Mouse (Mus musculus) layer of hippocampus, adult 11-12 months (tissue): Measurements from ENCODE around the gene Hbb-y.
A peak's percentile ranks its signal among the peaks of the same experiment; 100 is the strongest.
"Not testable (repeated sequence)": the region's sequence is repeated elsewhere in the genome, so short reads cannot be mapped to it uniquely, and the experiment has no call there.

Experiments
- DNase-seq: peaks from one replicate; pipeline ENCODE4 v3.0.0; 2022; ENCODE audit warnings: low spot score

The Hbb-y gene

DNA sequence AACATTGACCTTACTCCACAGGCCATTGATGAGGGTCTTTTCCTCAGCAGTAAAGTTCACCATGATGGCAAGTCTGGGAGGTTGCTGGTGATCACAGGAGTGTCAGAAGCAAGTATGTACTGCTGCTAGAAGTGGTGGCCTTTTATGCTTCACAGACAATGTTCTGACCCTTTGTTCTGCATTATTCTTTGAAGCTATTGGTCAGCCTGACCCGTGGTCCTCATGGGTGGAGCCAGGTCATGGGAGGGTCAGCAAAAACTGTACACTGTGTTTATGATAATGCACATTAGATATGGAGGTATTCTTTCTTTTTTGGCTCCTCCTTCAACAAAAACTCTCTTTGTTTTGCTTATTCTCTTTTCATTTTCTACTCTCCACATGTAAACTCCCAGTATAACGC is at the start of gene Hbb-y:
TSS of gene Hbb-y (minus strand) at position 127 of the 400 bp plus-strand sequence.
- DNase-seq, result no peak

DNA sequence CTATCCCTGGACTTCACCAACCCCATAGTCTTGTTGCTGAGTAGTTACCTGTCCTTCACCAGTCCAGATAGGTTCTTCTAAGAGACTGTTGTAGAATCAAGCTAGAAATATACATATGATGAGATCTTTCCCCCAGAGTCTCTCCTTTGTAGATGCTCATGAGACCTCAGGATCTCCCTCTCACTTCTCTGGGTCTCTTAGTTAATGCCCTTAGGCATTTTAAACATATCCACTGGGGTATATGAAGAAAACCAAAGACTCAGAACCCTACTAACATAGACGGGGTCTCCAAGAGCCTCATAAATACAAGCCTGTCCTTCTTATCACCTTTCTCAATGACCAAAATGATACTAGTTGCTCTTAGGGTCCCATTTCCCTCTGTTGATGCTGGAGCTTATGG is 41.4 kb upstream of the Hbb-y start, which contains the start of gene Olfr64:
TSS of gene Olfr64 (minus strand) at position 101 of the 400 bp plus-strand sequence.
- no peak for DNase-seq

DNA sequence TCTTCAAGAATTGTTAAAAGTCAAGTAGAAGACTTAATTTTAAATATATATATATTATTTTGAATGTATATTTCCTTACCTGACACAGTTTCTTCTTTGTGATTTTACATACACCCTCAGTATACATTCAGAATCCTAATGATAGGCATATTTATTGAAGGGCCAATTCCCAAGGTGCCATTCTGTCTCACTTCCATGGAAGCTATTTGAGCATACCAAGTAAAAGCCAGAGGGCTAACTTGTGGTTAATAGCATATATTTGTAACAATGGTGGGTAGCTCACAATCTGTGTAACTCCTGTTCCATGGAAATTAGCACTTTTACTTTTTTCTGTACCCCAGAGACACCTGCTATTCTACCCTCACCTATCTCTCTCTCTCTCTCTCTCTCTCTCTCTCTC is 33.1 kb upstream of the Hbb-y start, which contains the start of gene Olfr66:
TSS of gene Olfr66 (minus strand) at position 101 of the 400 bp plus-strand sequence.
- no peak for DNase-seq

DNA sequence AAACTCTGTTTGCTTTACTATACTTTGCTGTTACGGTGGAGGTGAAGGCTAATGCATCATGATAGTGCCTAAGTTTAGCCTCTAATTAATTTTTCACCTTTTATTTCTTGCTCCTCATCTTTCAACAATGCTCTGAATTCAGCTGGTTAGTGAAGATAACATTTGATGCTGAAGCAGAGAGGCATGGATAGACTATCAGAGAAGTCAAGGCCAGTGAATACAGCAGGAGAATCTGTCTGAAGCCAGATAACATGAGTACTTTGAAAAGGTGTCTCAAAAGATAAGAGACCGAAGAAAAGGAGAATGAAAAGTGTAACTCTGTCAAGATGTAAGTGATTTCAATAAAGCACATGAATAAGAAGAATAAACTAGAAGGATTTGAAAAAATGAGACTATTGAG is 24.1 kb upstream of the Hbb-y start:
- no peak for DNase-seq

DNA sequence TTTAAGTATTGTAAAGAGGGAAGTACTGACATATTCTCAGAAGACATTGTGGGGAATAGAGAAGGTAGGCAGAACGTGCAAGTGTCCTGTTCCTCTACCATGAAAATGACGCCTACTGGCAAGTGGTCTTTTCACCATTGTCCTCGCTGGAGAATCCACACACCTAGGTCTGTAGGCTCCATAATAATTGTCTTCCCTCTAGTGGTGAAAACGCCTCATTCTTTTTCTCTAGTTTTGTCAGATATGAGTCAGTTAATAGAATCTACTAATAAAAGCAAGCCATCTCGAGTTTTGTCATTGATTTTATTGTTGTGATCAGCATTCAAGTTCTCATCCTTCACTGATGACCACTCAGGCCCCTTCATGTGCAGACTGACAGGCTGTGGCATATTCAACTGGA is 21.4 kb upstream of the Hbb-y start:
- no peak for DNase-seq

DNA sequence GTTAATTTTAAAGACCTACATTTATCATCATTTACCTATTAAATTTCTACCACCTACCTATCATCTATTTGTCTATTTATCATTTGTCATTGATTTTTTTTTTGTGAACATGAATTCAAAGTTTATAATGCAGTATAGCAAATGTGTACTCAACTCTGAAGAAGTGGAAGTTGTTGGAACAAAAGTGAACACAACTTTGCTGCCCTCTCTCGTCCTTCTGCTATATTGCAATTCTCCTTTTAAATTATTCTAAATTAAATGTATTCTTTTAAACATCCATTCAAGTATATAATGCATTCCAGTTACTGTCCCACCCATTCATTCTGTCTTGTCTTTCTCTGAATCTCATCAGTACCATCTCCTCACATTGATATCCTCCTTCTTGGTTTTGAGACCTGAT is 20.0 kb upstream of the Hbb-y start:
- peak; percentile 3 for DNase-seq

DNA sequence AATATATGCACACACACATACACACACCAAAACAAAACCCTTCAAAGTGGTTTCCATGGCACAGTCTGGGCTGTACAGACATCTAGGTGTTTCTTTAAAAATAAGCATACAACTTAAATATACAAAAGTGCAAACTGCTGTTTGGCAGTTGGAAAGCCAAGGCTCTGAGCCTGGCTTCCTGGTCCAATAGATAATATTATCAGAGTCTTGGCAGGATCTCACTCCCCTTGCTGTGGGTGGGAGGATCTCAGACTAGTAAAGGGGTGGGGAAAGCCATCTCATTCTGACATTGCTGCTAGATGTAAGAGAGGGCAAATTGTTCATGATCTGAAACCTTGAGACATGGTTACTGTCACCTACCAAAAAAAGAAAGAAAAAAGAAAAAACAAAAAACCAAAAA is 17.7 kb upstream of the Hbb-y start:
- no peak for DNase-seq

DNA sequence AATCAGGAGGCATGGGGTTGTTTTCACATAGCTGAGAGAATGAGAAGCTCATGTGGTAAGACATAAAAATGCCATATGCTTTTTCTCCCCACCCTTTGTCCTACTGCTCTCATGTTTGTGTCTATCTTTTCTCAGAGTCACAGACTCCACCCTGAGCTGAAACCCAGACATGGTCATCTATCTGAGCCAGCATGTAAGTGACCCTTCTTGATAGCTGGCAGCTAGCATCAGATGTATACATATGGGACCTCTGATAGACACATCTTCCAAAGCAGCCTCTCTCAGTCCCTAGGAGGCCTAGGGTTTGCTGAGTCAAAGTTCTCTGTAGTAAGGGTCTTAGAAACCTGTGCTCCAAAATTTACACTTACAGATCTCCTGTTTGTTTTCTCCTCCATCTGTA is 12.7 kb upstream of the Hbb-y start:
- DNase-seq, result no peak

DNA sequence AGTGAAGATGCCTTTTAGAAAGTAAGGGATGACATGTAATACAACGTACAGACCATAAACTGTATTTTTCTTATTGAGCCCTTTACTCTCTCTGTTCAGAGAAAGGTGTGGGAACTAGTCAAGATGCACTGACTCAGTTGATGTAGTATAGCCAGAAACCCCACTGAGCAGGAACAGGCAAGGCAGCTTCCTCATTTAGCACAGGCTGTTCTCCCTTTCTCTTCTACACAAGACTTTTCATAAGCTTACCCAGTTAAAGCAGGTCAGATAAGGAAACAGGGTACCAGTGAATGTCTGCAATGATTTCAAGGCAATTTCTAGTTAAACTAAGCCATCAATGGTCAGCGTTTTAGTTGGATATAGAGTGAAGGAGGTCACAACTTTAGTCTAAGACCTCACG is 8.5 kb upstream of the Hbb-y start:
- no peak for DNase-seq

DNA sequence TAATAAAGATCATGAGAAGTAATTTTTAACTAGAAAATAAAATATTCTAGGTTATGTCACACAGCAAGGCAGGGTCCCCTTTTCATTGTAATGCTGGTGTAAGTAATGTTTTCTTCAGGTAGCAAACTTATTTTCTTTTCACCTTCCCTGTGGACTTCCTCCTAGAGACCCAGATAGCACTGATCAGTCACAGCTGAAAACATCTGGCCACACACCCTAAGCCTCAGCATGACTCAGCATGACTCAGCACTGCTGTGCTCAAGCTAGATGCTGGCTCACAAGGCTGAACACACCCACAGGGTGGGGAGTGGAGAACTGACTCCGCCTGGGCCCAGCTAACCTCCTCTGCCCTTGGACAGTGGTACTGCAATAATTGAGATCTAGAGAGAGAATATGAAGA is 7.8 kb upstream of the Hbb-y start:
- DNase-seq, result no peak

DNA sequence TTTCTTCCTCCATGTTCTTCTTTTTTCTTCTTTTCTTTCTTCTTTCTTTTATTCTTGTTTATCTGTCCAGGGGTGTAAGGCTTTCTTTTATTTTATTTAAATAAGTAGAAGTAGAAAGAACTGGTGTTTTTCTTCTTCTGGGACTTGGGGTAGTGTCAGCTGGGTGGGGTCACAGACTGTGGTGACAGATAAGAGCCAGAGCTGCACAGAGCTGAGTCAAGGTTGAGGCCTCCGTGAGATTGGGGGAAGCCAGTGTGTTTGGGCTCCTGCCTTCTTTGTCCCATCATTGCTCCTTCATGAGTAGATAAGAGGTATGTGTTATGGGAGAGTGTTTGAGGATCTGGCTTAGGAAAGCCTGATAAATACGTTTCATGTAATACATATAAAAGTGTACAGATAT is 6.1 kb upstream of the Hbb-y start:
- DNase-seq, result no peak

DNA sequence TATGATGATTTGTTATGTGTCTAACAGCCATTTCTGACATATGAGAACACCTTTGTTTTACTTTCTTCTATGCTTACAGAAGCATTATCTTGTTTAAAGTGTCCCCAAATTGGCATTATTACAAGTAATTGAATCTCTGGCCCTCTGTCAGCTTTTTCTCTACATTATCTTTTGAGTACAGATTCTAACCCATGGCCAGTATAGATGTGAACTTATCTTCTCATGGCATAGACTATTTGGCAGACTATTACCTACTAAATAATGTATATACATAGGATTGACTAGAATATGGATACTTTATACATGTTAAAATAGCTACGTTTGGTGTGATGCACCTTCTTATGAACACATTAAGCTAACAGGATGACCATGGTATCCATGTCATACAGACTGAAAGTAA is 1.7 kb upstream of the Hbb-y start:
- DNase-seq, result no peak

DNA sequence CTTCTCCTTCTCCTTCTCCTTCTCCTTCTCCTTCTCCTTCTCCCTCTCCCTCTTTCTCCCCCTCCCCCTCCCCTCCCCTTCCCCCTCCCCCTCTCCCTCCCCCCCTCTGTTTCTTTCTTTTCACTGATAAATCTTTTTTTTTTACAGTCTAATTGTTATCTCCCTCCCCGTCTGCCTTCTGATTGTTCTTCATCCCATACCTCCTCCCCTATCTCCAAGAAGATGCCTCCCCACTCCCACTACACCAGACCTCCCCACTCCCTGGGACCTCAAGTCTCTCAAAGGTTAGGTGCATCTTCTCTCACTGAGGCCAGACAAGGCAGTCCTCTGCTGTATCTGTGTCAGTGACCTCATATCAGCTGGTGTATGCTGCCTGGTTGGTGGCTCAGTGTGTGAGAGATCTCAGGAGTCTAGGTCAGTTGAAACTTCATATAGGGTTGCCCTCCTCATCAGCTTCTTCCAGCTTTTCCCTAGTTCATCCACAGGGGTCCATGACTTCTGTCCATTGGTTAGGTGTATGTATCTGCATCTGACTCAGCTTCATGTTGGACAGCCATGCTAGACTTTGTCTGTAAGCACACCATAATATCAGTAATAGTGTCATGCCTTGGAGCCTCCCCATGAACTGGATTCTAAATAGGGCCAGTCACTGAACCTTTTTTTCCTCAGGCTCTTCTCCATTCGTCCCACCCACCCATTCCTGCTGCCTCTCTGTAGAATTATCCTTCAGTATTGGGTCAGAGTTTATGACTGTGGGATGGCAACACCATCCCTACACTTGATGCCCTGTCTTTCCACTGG is 8.3 kb downstream of the Hbb-y start:
- DNase-seq, result no peak

DNA sequence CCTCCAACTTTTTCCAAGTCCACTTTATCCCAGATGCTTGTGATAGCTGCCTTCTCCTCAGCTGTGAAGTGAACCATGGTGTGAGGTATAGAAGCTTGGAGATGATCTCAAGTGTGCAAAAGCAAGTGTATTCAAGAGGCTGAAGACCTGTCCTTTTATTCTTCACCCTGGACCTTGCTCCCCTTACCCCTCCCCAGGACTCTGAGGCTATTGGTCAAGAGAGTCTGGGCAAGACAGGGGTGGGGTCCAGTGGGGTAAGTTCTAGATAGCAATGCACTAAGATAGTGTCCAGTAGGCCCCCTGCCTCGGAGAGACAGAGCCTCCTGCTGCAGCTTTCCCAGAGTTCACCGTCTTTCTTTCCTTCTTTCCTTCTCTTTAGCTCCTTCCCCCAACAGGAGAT is 10.0 kb downstream of the Hbb-y start, which contains the start of gene Hbb-bh1:
TSS of gene Hbb-bh1 (minus strand) at position 131 of the 400 bp plus-strand sequence.
- DNase-seq, result no peak

DNA sequence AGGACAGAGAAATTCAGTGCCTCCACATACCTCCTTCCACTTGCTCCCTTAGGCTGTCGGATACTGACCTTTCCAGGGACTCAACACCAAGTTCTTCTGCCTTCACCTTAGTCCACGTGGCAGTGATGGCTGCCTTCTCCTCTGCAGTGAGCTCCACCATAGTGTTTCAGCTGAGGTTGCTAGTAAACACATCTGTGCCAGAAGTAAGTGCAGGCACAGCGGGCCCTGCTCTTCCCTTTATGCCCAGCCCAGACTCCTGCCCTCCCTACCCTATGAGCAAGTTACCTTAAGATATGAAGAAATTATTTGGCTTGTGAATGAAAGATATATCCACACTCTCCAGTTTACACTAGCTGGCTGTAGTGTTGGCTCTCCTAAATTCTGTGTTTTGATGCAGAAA is 12.7 kb downstream of the Hbb-y start, which contains the start of gene Hbb-bh2:
TSS of gene Hbb-bh2 (minus strand) at position 253 of the 400 bp plus-strand sequence.
- no peak for DNase-seq

DNA sequence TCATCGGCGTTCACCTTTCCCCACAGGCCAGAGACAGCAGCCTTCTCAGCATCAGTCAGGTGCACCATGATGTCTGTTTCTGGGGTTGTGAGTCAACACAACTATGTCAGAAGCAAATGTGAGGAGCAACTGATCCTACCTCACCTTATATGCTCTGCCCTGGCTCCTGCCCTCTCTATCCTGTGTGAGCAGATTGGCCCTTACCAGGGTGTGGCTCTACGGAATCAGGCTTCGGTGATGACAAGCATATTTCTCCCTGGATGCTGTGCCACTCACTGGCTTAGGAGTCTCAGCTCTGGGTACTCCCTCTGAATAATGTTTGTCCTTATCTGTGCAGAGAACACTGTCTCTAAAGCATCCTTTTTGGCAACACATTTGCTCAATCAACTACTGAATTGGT is 25.2 kb downstream of the Hbb-y start, which contains the start of gene Hbb-bs:
TSS of gene Hbb-bs (minus strand) at position 289 of the 400 bp plus-strand sequence.
- no peak for DNase-seq

DNA sequence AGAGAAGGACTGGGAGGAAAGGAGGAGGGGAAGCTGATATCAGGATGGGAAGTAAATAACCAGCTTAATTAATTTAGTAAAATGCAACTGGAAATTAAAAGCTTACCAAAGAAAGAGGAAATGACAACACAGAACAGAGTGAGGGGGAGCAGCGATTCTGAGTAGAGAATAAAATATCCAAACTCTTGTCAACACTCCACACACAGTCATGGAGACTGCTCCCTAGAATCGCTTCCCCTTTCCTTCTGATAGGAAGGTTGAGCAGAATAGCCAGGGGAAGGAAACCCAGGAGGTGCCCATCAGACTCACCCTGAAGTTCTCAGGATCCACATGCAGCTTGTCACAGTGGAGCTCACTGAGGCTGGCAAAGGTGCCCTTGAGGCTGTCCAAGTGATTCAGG is 25.9 kb downstream of the Hbb-y start:
- DNase-seq, result not testable (repeated sequence)

DNA sequence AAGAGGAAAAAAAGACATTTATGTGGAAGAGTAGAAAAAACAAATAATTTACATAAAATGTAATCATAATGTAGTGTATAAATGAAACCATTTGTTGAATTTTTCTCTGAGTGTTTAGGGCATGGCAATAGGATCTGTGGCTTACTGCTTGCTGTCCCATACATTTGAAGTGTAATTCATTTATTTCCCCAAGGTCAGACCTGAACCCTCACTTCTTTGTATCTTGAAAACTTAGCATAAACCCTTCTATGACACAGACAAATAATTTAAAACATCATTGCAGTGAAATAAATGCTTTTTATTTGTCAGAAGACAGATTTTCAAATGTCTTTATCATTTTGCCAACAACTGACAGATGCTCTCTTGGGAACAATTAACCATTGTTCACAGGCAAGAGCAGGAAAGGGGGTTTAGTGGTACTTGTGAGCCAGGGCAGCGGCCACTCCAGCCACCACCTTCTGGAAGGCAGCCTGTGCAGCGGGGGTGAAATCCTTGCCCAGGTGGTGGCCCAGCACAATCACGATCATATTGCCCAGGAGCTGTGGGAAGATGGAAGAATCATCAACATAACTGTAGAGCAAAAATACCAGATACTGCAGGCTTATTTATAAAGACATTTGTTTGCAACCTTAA is 26.6 kb downstream of the Hbb-y start:
- DNase-seq, result no peak

DNA sequence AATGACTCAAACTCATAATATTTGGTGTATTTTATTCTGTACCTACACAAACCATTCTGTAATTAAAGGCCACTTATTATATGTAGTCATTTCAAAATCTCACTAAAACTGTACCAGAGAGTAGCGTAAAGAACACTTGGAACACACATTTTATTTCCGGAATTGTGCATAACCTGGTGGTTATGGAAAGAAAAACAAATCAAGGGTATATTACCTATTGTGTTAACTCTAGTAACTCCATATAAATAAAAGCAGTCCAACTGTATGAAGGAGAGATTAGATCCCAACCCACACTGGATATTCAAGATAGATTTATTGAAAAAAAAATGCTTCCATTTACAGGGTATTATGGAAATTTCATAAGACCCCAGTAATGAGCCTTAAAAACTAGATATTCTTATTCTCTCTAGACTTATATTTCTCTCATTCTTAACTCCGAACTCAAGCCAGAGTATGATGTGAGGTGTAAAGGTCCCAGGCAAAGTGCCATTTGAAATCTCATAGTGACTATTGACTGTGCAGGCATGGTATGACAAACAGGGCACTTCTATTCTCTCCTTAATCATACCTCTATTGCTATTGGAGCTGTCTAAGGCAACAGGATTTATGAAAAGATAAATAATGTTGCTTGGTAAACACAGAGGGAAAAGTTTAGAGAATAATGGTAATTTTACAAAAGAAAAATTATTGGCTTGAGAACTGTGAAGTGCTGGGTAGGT is 27.3 kb downstream of the Hbb-y start:
- DNase-seq, result no peak

DNA sequence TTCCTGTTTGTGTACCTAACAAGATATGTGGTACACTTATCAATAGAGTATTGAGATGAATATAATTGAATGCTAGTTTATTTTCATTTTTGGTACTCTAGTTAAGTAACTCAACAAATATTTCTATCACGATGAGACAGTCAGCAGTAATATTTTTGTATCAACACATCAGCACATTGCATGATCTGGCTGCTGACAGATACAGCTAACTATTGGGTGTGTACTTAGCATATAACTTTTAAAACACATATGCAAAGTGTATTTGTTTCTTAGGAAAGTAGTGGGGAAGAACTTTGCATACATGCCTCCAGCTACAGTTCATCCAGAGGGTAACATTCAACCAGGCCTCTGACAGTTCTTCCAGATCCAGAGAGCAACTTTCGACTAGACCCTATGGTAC is 28.4 kb downstream of the Hbb-y start:
- no peak for DNase-seq

DNA sequence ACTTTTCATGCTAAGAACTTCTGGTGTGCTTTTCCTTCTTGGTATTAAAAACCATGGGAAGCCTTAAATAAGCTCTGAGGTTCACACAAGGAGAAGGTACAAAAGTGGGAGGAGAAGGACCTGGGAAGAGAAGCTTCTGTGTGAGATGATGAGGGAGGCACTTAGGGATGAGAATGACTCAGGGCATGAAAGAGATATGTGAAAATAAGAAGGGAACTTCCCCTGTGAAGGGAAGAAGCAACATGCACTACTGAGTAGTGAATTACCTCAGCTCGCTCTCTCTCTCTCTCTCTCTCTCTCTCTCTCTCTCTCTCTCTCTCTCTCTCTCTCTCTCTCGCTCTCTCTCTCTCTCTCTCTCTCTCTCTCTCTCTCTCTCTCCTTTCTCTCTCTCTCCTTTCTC is 37.9 kb downstream of the Hbb-y start:
- DNase-seq, result not testable (repeated sequence)

DNA sequence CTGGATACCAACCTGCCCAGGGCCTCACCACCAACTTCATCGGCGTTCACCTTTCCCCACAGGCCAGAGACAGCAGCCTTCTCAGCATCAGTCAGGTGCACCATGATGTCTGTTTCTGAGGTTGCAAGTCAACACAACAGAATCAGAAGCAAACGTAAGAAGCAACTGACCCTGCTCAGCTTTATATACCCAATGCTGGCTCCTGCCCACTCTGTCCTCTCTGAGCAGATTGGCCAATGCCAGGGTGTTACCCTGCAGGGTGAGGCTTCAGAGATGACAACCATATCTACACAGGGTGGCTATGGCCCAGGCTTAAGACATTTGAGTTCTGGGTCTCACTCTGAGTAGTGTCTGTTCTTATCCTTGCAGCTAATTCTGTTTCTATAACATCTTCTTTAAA is 39.2 kb downstream of the Hbb-y start, which contains the start of gene Hbb-bt:
TSS of gene Hbb-bt (minus strand) at position 231 of the 400 bp plus-strand sequence.
- DNase-seq, result no peak

DNA sequence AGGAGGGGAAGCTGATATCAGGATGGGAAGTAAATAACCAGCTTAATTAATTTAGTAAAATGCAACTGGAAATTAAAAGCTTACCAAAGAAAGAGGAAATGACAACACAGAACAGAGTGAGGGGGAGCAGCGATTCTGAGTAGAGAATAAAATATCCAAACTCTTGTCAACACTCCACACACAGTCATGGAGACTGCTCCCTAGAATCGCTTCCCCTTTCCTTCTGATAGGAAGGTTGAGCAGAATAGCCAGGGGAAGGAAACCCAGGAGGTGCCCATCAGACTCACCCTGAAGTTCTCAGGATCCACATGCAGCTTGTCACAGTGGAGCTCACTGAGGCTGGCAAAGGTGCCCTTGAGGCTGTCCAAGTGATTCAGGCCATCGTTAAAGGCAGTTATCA is 39.9 kb downstream of the Hbb-y start:
- DNase-seq, result not testable (repeated sequence)
